Mouse (Mus musculus): ENCODE results near the gene Cd59a. TPM values are rescaled to one million over a fixed set of nuclear protein-coding genes. Genes with fewer than 3 reads are reported as not detected.

Gene Cd59a
- polyA plus RNA-seq, 1 experiment: 14.2 TPM

DNA sequence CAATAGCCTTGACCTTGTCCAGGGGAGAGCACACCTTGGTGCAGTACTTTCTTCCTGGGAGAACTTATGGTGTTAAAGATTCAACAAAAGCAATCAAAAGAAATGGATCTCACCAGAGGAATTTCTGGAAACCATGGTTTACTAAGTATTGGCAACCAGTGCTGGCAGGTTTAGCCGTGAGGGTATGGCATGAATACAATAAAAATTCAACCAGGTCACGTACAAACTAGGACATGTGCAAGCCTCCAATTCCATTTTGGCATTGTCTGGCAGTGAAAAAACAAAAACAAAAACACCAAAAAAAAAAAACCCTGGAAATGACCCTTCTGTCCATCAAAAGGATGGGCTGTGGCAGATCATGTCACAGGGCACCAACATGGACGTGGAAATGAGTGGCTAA, 58.3 kb downstream of the Cd59a start:
- H3K36me3 ChIP-seq (replicated peaks; ENCODE audit: low read length): no peaks in the 10 kb centered on the region
- H3K9me3 ChIP-seq: no peaks in the 10 kb centered on the region
- H3K4me3 ChIP-seq (replicated peaks): no peak overlapping the region
- TF ChIP-seq GATA1 (IDR thresholded peaks at IDR 0.05; ENCODE audit: borderline replicate concordance, low read length): no peak
- no peak for TF ChIP-seq FLI1 (IDR thresholded peaks at IDR 0.05; ENCODE audit: low read length)
- H3K4me1 ChIP-seq: peaks cover 11% of the 10 kb centered on the region
- H3K27me3 ChIP-seq (replicated peaks): peaks cover 57% of the 10 kb centered on the region

DNA sequence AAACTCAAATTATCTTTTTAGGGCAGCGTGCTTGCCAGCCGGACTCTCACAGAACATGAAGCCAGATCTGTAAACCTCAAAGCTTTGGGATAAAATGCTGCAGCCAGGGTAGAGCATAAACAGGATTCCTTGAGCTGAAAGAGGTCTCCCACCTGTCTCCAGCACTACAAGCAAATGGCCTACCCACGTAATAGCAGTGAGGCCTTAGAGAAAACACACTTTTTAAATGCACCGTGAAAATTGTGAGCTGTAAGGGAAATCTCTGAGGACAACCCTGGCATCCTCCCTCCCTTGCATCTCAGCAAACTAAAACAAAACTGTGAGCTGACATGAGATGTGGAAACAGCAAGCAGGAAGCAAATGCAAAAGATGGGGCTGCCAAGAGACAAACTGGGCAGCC, 62.2 kb downstream of the Cd59a start:
- peaks cover 45% of the 10 kb centered on the region for H3K27me3 ChIP-seq (replicated peaks)
- no peaks in the 10 kb centered on the region for H3K36me3 ChIP-seq (replicated peaks; ENCODE audit: low read length)
- H3K4me3 ChIP-seq (replicated peaks): no peak overlapping the region
- no peaks in the 10 kb centered on the region for H3K4me1 ChIP-seq
- TF ChIP-seq FLI1 (IDR thresholded peaks at IDR 0.05; ENCODE audit: low read length) (no peak), GATA1 (IDR thresholded peaks at IDR 0.05; ENCODE audit: borderline replicate concordance, low read length) (no peak)
- H3K9me3 ChIP-seq: no peaks in the 10 kb centered on the region

DNA sequence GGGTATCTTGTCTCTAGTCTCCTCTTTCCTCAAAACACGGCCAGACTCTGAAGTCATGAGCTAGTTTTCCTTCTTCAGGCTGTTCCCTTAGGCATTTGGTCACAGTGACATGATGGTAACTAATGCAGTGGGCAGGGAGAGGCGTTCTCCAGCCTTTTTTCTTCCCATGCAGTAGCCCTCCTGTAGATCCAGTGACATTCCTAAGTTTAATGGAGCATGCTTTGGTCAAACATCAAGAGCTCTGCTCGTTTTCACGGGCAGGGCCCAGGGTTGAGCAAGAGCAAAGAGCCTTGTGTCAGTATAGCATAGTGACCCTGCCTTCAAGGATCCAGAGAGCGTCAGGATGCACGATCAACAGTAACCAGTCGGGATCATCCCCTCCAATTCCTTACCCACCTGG, 67.8 kb downstream of the Cd59a start:
- no peaks in the 10 kb centered on the region for H3K4me1 ChIP-seq
- H3K9me3 ChIP-seq: no peaks in the 10 kb centered on the region
- H3K27me3 ChIP-seq (replicated peaks): peaks cover 28% of the 10 kb centered on the region
- H3K36me3 ChIP-seq (replicated peaks; ENCODE audit: low read length): no peaks in the 10 kb centered on the region
- H3K4me3 ChIP-seq (replicated peaks): no peak overlapping the region
- no peak for TF ChIP-seq GATA1 (IDR thresholded peaks at IDR 0.05; ENCODE audit: borderline replicate concordance, low read length)
- no peak for TF ChIP-seq FLI1 (IDR thresholded peaks at IDR 0.05; ENCODE audit: low read length)

DNA sequence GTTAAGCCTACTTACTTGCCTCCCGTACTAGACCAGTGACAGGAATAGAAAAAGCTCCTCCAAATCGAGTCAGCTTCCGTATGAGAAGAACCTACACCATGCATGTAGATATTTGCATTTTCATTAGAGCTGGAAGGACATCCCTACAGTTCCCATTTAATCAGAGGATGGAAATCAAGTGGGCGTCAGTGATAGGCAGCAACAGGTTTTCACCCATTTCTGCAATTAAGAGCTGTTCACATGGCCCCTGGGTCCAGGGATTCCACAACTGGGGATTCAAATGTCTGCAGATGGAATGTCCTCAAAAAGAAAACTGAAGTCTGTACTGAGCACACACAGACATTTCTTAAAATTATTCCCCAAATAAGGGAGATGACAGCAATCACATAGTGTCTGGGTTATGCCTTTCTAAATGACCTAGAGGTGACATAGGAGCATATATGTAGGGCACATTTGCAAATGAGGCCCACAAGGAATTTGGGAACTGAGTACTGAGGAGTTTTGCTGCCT, 68.4 kb downstream of the Cd59a start:
- H3K4me3 ChIP-seq (replicated peaks): no peak overlapping the region
- TF ChIP-seq GATA1 (IDR thresholded peaks at IDR 0.05; ENCODE audit: borderline replicate concordance, low read length) (no peak), FLI1 (IDR thresholded peaks at IDR 0.05; ENCODE audit: low read length) (no peak)
- no peaks in the 10 kb centered on the region for H3K36me3 ChIP-seq (replicated peaks; ENCODE audit: low read length)
- H3K4me1 ChIP-seq: no peaks in the 10 kb centered on the region
- H3K27me3 ChIP-seq (replicated peaks): peaks cover 30% of the 10 kb centered on the region
- no peaks in the 10 kb centered on the region for H3K9me3 ChIP-seq

Other genes with a start within 250 kb of the Cd59a start
- 436 and 585 TPM in 2 replicates for gene Lmo2, start 137.8 kb upstream of the Cd59a start, polyA plus RNA-seq (2012; ENCODE audit: insufficient read depth, low replicate concordance)
- gene Fbxo3, start 68.1 kb upstream of the Cd59a start, polyA plus RNA-seq (2012; ENCODE audit: insufficient read depth, low replicate concordance): 2.7 TPM in 1 of 2 replicates, not detected in the other
- gene 4931422A03Rik, start 67.4 kb upstream of the Cd59a start, polyA plus RNA-seq (2012; ENCODE audit: insufficient read depth, low replicate concordance): not detected in 2 replicates
- 0.07 TPM in 1 of 2 replicates, not detected in the other for gene Gm10912, start 30.0 kb upstream of the Cd59a start, polyA plus RNA-seq (2012; ENCODE audit: insufficient read depth, low replicate concordance)
- not detected in 2 replicates for gene Gm10799, start 27.3 kb upstream of the Cd59a start, polyA plus RNA-seq (2012; ENCODE audit: insufficient read depth, low replicate concordance)
- 0.31 TPM in 1 of 2 replicates, not detected in the other for gene Cd59b, start 26.0 kb upstream of the Cd59a start, polyA plus RNA-seq (2012; ENCODE audit: insufficient read depth, low replicate concordance)
- 0.19 TPM in 1 of 2 replicates, not detected in the other for gene A930018P22Rik, start 27.0 kb downstream of the Cd59a start, polyA plus RNA-seq (2012; ENCODE audit: insufficient read depth, low replicate concordance)

Measured in megakaryocyte, embryonic 14.5 days (primary cell).